Mouse (Mus musculus) left cerebral cortex, adult 11 months (tissue): ENCODE data around the gene Trim16.

ENCODE experiments used
- DNase-seq: peaks from one replicate; pipeline ENCODE4 v3.0.0; 2022; ENCODE audit warnings: low spot score

Trim16 gene

GRCm38 (mm10) chr11:62891763-62892162 is 71.7 kb downstream of the Trim16 start:
- no peak for DNase-seq
